Mouse (Mus musculus) CD4-positive helper T cell, adult 2 months (primary cell): ENCODE results near the gene A4gnt.
"Not testable (repeated sequence)": the region's sequence is repeated elsewhere in the genome, so short reads cannot be mapped to it uniquely, and the experiment has no call there.

ENCODE experiments used
- DNase-seq: peaks from one replicate; pipeline ENCODE4 v3.0.0-alpha.2; 2012; ENCODE audit warnings: low read depth, missing footprints, low spot score

Gene A4gnt

GRCm38 (mm10) chr9:99612202-99612601, at the start of gene A4gnt:
Gene A4gnt, plus strand, starts transcription at chr9:99612502.
- no peak for DNase-seq

GRCm38 (mm10) chr9:99563714-99564113, 48.6 kb upstream of the A4gnt start:
- peak; percentile 64 for DNase-seq

DNA sequence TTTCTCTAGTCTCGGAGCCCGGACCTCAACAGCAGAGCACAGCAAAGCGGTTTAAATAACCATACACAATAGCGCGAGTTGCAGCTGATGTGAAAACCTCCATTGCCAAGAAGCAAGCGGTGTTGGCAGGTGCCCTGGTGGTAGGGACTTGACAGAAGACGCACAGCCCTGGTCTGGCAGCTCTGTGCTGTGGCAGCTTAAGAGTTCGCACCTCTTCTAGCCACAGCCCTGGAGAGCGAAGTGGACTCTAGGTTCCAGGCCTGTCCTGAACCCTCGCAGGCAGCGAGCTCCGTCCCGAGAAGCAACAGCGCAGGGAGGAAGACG, 44.3 kb upstream of the A4gnt start:
- DNase-seq = no peak

GRCm38 (mm10) chr9:99568347-99569070, 43.8 kb upstream of the A4gnt start, which contains the start of gene Armc8:
Gene Armc8, minus strand, starts transcription at chr9:99568899.
- peak; percentile 93 for DNase-seq

GRCm38 (mm10) chr9:99569071-99569397, 43.3 kb upstream of the A4gnt start:
- DNase-seq = no peak

- peak; percentile 91 for DNase-seq
Measured at GRCm38 (mm10) chr9:99575677-99576480, 36.4 kb upstream of the A4gnt start, which contains the start of gene Dbr1. Gene Dbr1, plus strand, starts transcription at chr9:99575799.

- DNase-seq = peak; percentile 63
Measured at GRCm38 (mm10) chr9:99580655-99581054, 31.6 kb upstream of the A4gnt start.

DNA sequence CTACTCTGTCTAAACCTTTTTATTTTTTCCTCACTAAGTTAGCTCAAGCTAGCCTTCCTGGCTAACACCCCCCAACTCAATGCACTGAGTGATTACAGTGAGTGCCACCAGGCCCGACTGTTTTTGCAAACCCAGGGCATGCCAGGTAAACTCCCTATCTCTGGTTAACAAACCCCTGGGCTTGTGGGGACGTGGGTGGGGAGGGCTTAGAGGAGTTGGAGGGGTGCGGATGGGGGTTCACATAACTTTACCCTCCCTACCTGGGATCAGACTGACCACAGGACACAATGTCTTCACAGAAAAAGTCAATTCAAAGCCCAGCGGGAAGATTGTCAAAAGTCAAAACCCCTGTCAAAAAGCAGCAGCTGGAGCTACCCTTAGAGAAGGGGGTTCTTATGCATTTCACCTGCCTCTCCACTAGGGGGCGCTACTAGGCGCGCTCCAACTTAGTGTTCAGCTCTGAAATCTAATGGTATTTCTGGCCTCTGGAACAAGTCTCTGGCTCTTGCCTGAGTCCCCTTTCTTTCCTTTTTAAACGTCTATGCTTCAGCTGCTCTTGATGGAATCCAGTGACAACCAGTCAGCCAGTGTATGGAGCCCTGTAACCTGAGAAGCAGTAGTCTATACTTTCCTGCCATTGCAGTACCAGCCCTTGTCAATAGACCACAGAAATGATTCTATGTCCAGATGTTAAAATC, 24.6 kb upstream of the A4gnt start:
- peak; percentile 34 for DNase-seq

- no peak for DNase-seq
Measured at GRCm38 (mm10) chr9:99591144-99591543, 21.2 kb upstream of the A4gnt start.

DNA sequence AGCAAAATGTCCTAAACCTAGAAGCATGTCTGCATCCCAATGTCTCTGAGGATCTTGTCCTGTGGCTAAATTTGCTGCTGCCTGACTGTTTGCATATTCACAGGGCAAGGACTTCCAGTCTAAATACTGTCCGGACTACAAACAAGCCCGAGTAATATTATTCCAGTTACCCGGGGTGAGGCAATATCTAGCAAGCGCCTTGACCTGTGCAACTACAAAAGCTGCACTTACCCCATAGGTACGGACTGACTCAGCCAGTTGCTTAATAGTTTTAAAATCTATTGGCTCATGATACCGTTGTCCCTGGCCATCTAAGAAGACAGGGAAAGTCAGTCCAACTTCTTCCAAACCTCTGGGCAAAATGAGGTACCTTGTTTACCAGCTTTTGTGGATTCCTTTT, 13.2 kb upstream of the A4gnt start:
- DNase-seq = not testable (repeated sequence)

DNA sequence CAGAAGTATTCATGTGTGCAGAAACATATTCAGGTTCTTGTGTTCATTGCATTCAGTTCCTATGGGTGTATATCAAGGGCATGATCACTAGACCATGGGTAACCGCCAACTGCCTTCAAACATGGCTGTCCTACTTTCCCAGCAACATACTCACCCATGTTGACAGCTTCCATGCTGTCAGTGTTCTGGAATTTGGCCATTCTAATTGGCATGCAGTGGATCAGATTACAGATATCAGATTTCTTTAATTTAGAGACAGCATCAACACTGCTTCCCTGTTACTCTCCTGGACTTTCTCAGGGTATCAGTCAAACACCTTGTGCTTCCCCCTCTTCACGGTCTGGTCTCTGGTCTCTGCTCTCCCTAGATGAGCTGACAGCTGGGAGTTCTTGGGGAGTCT, 8.7 kb upstream of the A4gnt start:
- DNase-seq = no peak

- DNase-seq = no peak
Measured at GRCm38 (mm10) chr9:99619688-99620087, 7.4 kb downstream of the A4gnt start.

GRCm38 (mm10) chr9:99620196-99620595, 7.9 kb downstream of the A4gnt start:
- DNase-seq = no peak

DNA sequence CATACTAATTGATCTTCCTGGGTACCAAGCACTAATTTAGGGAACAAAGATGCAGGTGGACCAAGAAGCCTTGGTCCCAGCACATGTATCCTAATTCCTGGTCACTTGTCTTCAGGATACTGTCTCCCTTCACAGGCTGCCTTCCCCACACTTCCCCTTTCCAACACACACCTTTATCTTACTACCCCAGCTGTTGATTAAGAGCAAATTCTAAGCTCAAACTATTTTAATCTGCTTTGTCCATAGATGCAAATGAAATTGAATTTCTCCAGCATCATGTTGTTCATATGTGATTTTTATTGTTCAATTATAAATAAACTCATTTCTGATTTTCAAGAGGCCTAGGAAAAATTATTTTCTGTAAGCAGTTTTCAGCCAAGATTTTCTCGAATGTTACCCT, 9.7 kb downstream of the A4gnt start:
- no peak for DNase-seq

DNA sequence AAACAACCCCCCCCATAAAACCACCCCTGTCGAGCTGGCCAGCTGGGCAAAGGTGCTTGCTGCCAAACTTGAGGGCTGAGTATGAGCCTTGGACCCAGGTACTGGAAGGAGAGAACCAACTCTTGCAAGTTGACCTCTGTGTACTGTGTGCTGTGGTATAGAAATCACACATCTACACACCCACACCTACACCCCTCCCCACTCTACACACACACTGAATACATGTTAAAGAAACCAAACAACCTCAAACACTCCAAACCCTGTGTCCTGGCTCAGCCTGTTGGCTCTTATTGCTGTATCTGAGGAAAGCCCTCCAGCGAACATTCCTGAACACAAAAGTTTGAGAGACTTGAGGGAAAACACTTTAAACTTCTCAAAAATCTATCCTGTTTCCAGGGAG, 10.7 kb downstream of the A4gnt start:
- no peak for DNase-seq

DNA sequence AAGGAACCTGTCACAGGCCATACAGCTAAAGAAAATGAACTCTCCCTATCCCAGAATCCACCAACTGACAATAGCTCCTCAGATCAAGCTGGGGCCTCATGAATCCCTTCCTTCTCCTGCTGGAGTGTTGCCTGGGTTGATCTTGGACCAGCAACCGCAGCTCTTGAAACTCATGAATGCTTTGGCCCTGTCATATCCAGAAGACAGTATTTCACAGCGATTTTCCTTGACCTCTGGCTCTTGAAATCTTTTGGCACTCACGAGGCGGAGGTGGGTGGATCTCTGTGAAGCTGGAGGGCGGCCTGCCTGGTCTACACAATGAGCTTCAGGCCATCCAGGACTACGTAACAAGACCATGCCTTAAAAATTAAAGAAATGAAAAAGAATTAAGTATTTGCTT, 11.8 kb downstream of the A4gnt start:
- DNase-seq = no peak

DNA sequence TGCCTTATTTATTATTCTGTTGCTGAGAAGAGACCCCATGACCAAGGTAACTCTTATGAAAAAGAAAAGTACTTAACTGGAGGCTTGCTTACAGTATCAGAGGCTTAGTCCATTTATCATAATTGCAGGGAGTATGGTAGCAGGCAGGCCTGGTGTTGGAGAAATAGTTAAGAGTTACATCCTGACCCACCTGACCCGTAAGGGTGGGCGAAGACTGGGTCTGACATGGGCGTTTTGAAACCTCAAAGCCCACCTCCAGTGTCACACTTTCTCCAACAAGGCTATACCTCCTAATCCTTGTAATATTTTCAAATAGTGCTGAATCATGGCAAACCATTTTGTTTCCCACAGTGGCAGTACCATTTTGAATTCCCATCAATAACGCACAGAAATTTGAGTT, 16.3 kb downstream of the A4gnt start:
- DNase-seq = no peak

GRCm38 (mm10) chr9:99629281-99630011, 17.1 kb downstream of the A4gnt start, which contains the start of gene Dzip1l:
Gene Dzip1l, plus strand, starts transcription at chr9:99629496.
- DNase-seq = no peak

GRCm38 (mm10) chr9:99630071-99630470, 17.8 kb downstream of the A4gnt start:
- DNase-seq = no peak

- DNase-seq = no peak
Measured at GRCm38 (mm10) chr9:99630528-99631125, 18.3 kb downstream of the A4gnt start.

GRCm38 (mm10) chr9:99631781-99632180, 19.5 kb downstream of the A4gnt start:
- no peak for DNase-seq
